Mouse (Mus musculus): ENCODE data around the gene Mrpl10. TPM values are rescaled to one million over a fixed set of nuclear protein-coding genes. Genes with fewer than 3 reads are reported as not detected.
A peak's percentile ranks its signal among the peaks of the same experiment; 100 is the strongest.

Gene Mrpl10
- polyA plus RNA-seq, 1 experiment from 2014 or later, result 56.3 TPM

GRCm38 (mm10) chr11:97069770-97070169, 28.4 kb downstream of the Mrpl10 start:
- DNase-seq (ENCODE audit: low spot score), result no peak
- H3K36me3 ChIP-seq (ENCODE audit: control insufficient read depth, insufficient read depth, low read length), result peaks cover 3% of the 10 kb centered on the region; the same call in 1 of the 2 replicates
- TF ChIP-seq CTCF (IDR thresholded peaks at IDR 0.05; ENCODE audit: low read depth) (no peak), EP300 (optimal IDR thresholded peaks at IDR 0.05) (no peak)
- no peaks in the 10 kb centered on the region for H3K27me3 ChIP-seq (ENCODE audit: control insufficient read depth, insufficient read depth, low read length)
- no peaks in the 10 kb centered on the region for H3K9me3 ChIP-seq (ENCODE audit: control insufficient read depth, low read length)
- H3K4me2 ChIP-seq (replicated peaks; ENCODE audit: low read depth), result no peak overlapping the region
- ATAC-seq (ENCODE audit: low FRiP score, low TSS enrichment), result no peak
- H3K4me3 ChIP-seq (ENCODE audit: low read depth, low read length), result no peak overlapping the region
- 73% methylated on average over 2 of the region's 2 CpGs for WGBS
- H3K4me1 ChIP-seq (replicated peaks; ENCODE audit: control insufficient read depth, insufficient read depth), result no peaks in the 10 kb centered on the region
- no peak overlapping the region for H3K27ac ChIP-seq (replicated peaks)
- no peak overlapping the region for H3K9ac ChIP-seq (ENCODE audit: low read length)

- no peak for TF ChIP-seq EP300 (optimal IDR thresholded peaks at IDR 0.05)
- TF ChIP-seq CTCF (IDR thresholded peaks at IDR 0.05; ENCODE audit: low read depth), result no peak
- H3K9me3 ChIP-seq (ENCODE audit: control insufficient read depth, low read length), result no peaks in the 10 kb centered on the region
- no peaks in the 10 kb centered on the region for H3K27me3 ChIP-seq (ENCODE audit: control insufficient read depth, insufficient read depth, low read length)
- ATAC-seq (ENCODE audit: low FRiP score, low TSS enrichment), result no peak
- no peak overlapping the region for H3K4me3 ChIP-seq (ENCODE audit: low read depth, low read length)
- WGBS, result 45% methylated on average over 1 of the region's 1 CpGs
- no peak for DNase-seq (ENCODE audit: low spot score)
- no peak overlapping the region for H3K9ac ChIP-seq (ENCODE audit: low read length)
- no peak overlapping the region for H3K27ac ChIP-seq (replicated peaks)
- H3K4me1 ChIP-seq (replicated peaks; ENCODE audit: control insufficient read depth, insufficient read depth), result no peaks in the 10 kb centered on the region
- H3K36me3 ChIP-seq (ENCODE audit: control insufficient read depth, insufficient read depth, low read length), result peaks cover 3% of the 10 kb centered on the region; the same call in 1 of the 2 replicates
- H3K4me2 ChIP-seq (replicated peaks; ENCODE audit: low read depth), result no peak overlapping the region
These were observed 29.8 kb downstream of the Mrpl10 start for GRCm38 (mm10) chr11:97071129-97071528.

- H3K27ac ChIP-seq (replicated peaks), result no peak overlapping the region
- no peak for TF ChIP-seq EP300 (optimal IDR thresholded peaks at IDR 0.05)
- peak; percentile 87 for TF ChIP-seq CTCF (IDR thresholded peaks at IDR 0.05; ENCODE audit: low read depth)
- H3K9me3 ChIP-seq (ENCODE audit: control insufficient read depth, low read length), result no peaks in the 10 kb centered on the region
- no peaks in the 10 kb centered on the region for H3K27me3 ChIP-seq (ENCODE audit: control insufficient read depth, insufficient read depth, low read length)
- H3K4me1 ChIP-seq (replicated peaks; ENCODE audit: control insufficient read depth, insufficient read depth), result no peaks in the 10 kb centered on the region
- H3K4me3 ChIP-seq (ENCODE audit: low read depth, low read length), result no peak overlapping the region
- no peak overlapping the region for H3K9ac ChIP-seq (ENCODE audit: low read length)
- DNase-seq (ENCODE audit: low spot score) (peak; percentile 57), ATAC-seq (ENCODE audit: low FRiP score, low TSS enrichment) (peak; percentile 24; the same call in 1 of the 2 replicates)
- no peak overlapping the region for H3K4me2 ChIP-seq (replicated peaks; ENCODE audit: low read depth)
- WGBS, result 29% methylated on average over 3 of the region's 3 CpGs
- H3K36me3 ChIP-seq (ENCODE audit: control insufficient read depth, insufficient read depth, low read length), result peaks cover 3% of the 10 kb centered on the region; the same call in 1 of the 2 replicates
These were observed 31.2 kb downstream of the Mrpl10 start for GRCm38 (mm10) chr11:97072533-97072932.

DNA sequence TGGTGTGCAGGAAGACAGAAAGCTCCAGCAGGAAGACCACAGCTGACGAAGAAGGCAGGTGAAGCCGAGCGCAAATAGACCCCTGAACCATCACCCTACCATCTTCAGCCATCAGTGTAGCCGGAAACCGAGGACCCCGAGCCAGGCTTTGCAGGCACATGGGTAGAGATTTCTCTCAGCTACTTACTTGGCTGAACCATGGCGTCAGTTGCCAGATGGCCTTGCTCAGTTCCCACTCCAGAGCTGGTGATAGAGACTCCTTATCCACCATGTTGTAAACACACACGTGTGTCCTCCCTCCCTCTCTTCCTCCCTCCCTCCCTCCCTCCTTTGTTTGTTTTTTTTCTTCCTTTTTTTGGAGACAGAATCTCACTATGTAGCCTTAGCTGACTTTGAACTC, 32.9 kb downstream of the Mrpl10 start:
- H3K27ac ChIP-seq (replicated peaks), result no peak overlapping the region
- no peak for DNase-seq (ENCODE audit: low spot score)

DNA sequence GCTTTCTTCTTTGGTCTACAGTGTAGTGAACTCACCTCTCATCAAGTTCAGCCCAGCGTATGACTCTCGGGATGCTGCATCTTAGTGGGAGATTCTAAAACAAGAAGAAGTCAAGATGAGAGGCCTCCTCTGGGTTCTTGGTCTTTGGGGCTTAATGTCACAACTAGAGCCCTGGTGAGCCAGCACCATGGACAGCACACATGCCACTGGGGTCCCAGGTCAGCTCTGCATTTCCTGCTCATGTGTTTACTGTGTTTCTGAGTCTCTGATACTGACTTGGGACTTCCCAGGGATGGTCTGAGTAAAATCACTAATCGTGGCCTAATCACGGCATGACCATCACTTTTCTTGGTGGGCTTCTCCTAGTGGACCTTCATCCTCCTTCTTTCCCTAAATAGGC, 37.4 kb downstream of the Mrpl10 start:
- H3K4me1 ChIP-seq (replicated peaks; ENCODE audit: control insufficient read depth, insufficient read depth), result no peaks in the 10 kb centered on the region
- DNase-seq (ENCODE audit: low spot score), result peak; percentile 57
- H3K27ac ChIP-seq (replicated peaks), result no peak overlapping the region
- ATAC-seq (ENCODE audit: low FRiP score, low TSS enrichment), result no peak
- TF ChIP-seq EP300 (optimal IDR thresholded peaks at IDR 0.05) (no peak), CTCF (IDR thresholded peaks at IDR 0.05; ENCODE audit: low read depth) (no peak)
- no peaks in the 10 kb centered on the region for H3K9me3 ChIP-seq (ENCODE audit: control insufficient read depth, low read length)
- WGBS, result 38% methylated on average over 4 of the region's 4 CpGs
- no peak overlapping the region for H3K4me3 ChIP-seq (ENCODE audit: low read depth, low read length)
- no peak overlapping the region for H3K9ac ChIP-seq (ENCODE audit: low read length)
- no peaks in the 10 kb centered on the region for H3K36me3 ChIP-seq (ENCODE audit: control insufficient read depth, insufficient read depth, low read length)
- no peaks in the 10 kb centered on the region for H3K27me3 ChIP-seq (ENCODE audit: control insufficient read depth, insufficient read depth, low read length)
- H3K4me2 ChIP-seq (replicated peaks; ENCODE audit: low read depth), result no peak overlapping the region

More for the DNA sequence above, 32.9 kb downstream of the Mrpl10 start:
- Histone ChIP-seq H3K4me3 (ENCODE audit: low read depth, low read length) (no peak overlapping the region), H3K36me3 (ENCODE audit: control insufficient read depth, insufficient read depth, low read length) (no peaks in the 10 kb centered on the region), H3K9me3 (ENCODE audit: control insufficient read depth, low read length) (no peaks in the 10 kb centered on the region), H3K9ac (ENCODE audit: low read length) (no peak overlapping the region), H3K4me2 (replicated peaks; ENCODE audit: low read depth) (no peak overlapping the region), H3K4me1 (replicated peaks; ENCODE audit: control insufficient read depth, insufficient read depth) (no peaks in the 10 kb centered on the region), H3K27me3 (ENCODE audit: control insufficient read depth, insufficient read depth, low read length) (no peaks in the 10 kb centered on the region)
- TF ChIP-seq CTCF (IDR thresholded peaks at IDR 0.05; ENCODE audit: low read depth), result no peak
- TF ChIP-seq EP300 (optimal IDR thresholded peaks at IDR 0.05), result no peak
- 60% methylated on average over 8 of the region's 8 CpGs for WGBS
- ATAC-seq (ENCODE audit: low FRiP score, low TSS enrichment), result no peak

- WGBS, result 28% methylated on average over 9 of the region's 9 CpGs
- Histone ChIP-seq H3K27ac (replicated peaks) (no peak overlapping the region), H3K36me3 (ENCODE audit: control insufficient read depth, insufficient read depth, low read length) (no peaks in the 10 kb centered on the region)
These were observed 38.9 kb downstream of the Mrpl10 start for GRCm38 (mm10) chr11:97080291-97080690.

More at GRCm38 (mm10) chr11:97080291-97080690, 38.9 kb downstream of the Mrpl10 start:
- Histone ChIP-seq H3K9ac (ENCODE audit: low read length) (no peak overlapping the region), H3K4me1 (replicated peaks; ENCODE audit: control insufficient read depth, insufficient read depth) (no peaks in the 10 kb centered on the region), H3K27me3 (ENCODE audit: control insufficient read depth, insufficient read depth, low read length) (no peaks in the 10 kb centered on the region), H3K9me3 (ENCODE audit: control insufficient read depth, low read length) (no peaks in the 10 kb centered on the region), H3K4me2 (replicated peaks; ENCODE audit: low read depth) (no peak overlapping the region), H3K4me3 (ENCODE audit: low read depth, low read length) (no peak overlapping the region)
- no peak for ATAC-seq (ENCODE audit: low FRiP score, low TSS enrichment)
- TF ChIP-seq EP300 (optimal IDR thresholded peaks at IDR 0.05) (no peak), CTCF (IDR thresholded peaks at IDR 0.05; ENCODE audit: low read depth) (no peak)
- no peak for DNase-seq (ENCODE audit: low spot score)
